Mouse (Mus musculus) embryonic fibroblast, embryonic 13.5 days (primary cell): ENCODE results near the gene Banf2.

Experiments
- CTCF ChIP-seq: IDR thresholded peaks from 2 replicates; pipeline ENCODE4 v1.5.1; 2011; ENCODE audit warnings: mild to moderate bottlenecking, control low read depth, low read length, moderate library complexity, borderline replicate concordance; ENCODE audit not compliant: insufficient read depth
- POLR2A ChIP-seq: IDR thresholded peaks from 2 replicates; pipeline ENCODE4 v1.6.1; 2011; ENCODE audit warnings: low read depth, mild to moderate bottlenecking, control low read depth, low read length, moderate library complexity

- TF ChIP-seq POLR2A (no peak), CTCF (no peak)
Observed at GRCm38 (mm10) chr2:144046916-144047315, 14.1 kb downstream of the Banf2 start.
